Mouse (Mus musculus) layer of hippocampus, adult 9-10 months (tissue): ENCODE data around the gene Spin2g.
"Not testable (repeated sequence)": the region's sequence is repeated elsewhere in the genome, so short reads cannot be mapped to it uniquely, and the experiment has no call there.

ENCODE experiments used
- DNase-seq: peaks from one replicate; pipeline ENCODE4 v3.0.0; 2022; ENCODE audit warnings: low spot score

The Spin2g gene

DNA sequence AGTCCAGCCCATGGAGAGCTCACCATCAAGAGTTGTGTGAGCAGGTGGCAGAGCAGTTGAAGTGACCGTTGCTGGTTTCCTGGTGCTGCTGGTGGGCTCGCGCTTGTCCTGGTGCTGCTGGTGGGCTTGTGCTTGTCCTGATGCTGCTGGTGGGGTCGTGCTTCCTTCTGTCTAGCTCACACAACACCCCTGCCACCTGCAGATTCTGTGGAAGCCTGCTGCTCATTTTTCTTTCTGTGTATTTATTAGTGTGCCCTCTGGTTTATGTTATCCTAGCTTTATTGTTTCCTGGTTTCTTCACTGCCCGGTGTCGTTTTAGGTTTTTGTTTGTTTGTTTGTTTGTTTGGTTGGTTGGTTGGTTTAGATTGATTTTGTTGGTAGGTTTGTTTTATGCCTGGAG, at the start of gene Spin2g:
Gene Spin2g (minus strand): TSS at position 101 of the 400 bp plus-strand sequence.
- not testable (repeated sequence) for DNase-seq
